Mouse (Mus musculus): ENCODE measurements around the gene Alpk3. TPM values are rescaled to one million over a fixed set of nuclear protein-coding genes. Genes with fewer than 3 reads are reported as not detected.

Alpk3 gene
- polyA plus RNA-seq, 1 experiment from 2014 or later, result 0.11 TPM

GRCm38 (mm10) chr7:81112686-81113360 lies 55.4 kb downstream of the Alpk3 start:
- H3K27ac ChIP-seq (ENCODE audit: low read depth, low read length), result no peak overlapping the region
- no peaks in the 10 kb centered on the region for H3K9me3 ChIP-seq (ENCODE audit: control insufficient read depth, low read length)
- DNase-seq (ENCODE audit: low spot score, missing footprints), result no peak
- 49% methylated on average over 6 of the region's 6 CpGs for WGBS
- H3K36me3 ChIP-seq (ENCODE audit: control insufficient read depth, insufficient read depth, low read length), result no peaks in the 10 kb centered on the region
- no peak for ATAC-seq (ENCODE audit: low FRiP score)
- H3K27me3 ChIP-seq (ENCODE audit: control insufficient read depth, insufficient read depth, low read length), result no peaks in the 10 kb centered on the region
- H3K4me2 ChIP-seq, result no peak overlapping the region
- no peak overlapping the region for H3K4me3 ChIP-seq (ENCODE audit: low read depth, low read length)
- H3K4me1 ChIP-seq (ENCODE audit: control insufficient read depth, insufficient read depth, low read length), result no peaks in the 10 kb centered on the region
- no peak overlapping the region for H3K9ac ChIP-seq (ENCODE audit: low read length)

- ATAC-seq (ENCODE audit: low FRiP score) (no peak), DNase-seq (ENCODE audit: low spot score, missing footprints) (no peak)
- Histone ChIP-seq H3K4me1 (ENCODE audit: control insufficient read depth, insufficient read depth, low read length) (no peaks in the 10 kb centered on the region), H3K4me3 (ENCODE audit: low read depth, low read length) (no peak within 1 kb of the TSS), H3K4me2 (no peak within 1 kb of the TSS), H3K27me3 (ENCODE audit: control insufficient read depth, insufficient read depth, low read length) (no peaks in the 10 kb centered on the region), H3K27ac (ENCODE audit: low read depth, low read length) (no peak within 1 kb of the TSS), H3K9ac (ENCODE audit: low read length) (no peak within 1 kb of the TSS), H3K36me3 (ENCODE audit: control insufficient read depth, insufficient read depth, low read length) (no peaks in the 10 kb centered on the region), H3K9me3 (ENCODE audit: control insufficient read depth, low read length) (no peaks in the 10 kb centered on the region)
- WGBS, result 87% methylated on average over 6 of the region's 6 CpGs
Measured at GRCm38 (mm10) chr7:81114555-81114954, 57.2 kb downstream of the Alpk3 start, which contains the start of gene Slc28a1. Slc28a1 (plus strand) TSS chr7:81114799.

DNA sequence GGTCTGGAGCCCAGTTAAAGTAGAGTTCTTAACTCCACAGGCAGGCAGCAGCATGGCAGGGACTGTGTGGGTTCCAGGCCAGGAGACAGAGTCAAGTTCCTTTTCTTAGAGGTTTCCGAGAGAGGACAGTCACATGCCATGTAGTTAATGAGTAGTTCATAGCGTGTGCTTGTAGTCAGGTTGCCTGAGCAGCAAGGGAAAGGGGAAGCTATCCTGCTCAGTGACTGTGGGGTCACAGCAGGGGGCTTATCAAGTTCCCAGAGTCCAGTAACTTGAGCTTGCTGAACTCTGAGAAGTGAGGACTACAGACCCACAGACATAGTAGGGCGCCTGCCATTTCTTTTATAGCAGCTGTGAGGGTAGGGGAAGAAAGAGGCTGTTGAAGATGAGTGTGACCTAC lies 63.7 kb downstream of the Alpk3 start:
- no peaks in the 10 kb centered on the region for H3K27me3 ChIP-seq (ENCODE audit: control insufficient read depth, insufficient read depth, low read length)

GRCm38 (mm10) chr7:81122808-81123207 lies 65.4 kb downstream of the Alpk3 start:
- H3K27ac ChIP-seq (ENCODE audit: low read depth, low read length), result no peak overlapping the region
- peaks cover 4% of the 10 kb centered on the region; the same call in 1 of the 2 replicates for H3K4me1 ChIP-seq (ENCODE audit: control insufficient read depth, insufficient read depth, low read length)
- no peaks in the 10 kb centered on the region for H3K36me3 ChIP-seq (ENCODE audit: control insufficient read depth, insufficient read depth, low read length)
- H3K4me3 ChIP-seq (ENCODE audit: low read depth, low read length), result no peak overlapping the region
- ATAC-seq (ENCODE audit: low FRiP score) (no peak), DNase-seq (ENCODE audit: low spot score, missing footprints) (no peak)
- WGBS, result 71% methylated on average over 2 of the region's 2 CpGs
- H3K9ac ChIP-seq (ENCODE audit: low read length), result no peak overlapping the region
- no peak overlapping the region for H3K4me2 ChIP-seq
- H3K27me3 ChIP-seq (ENCODE audit: control insufficient read depth, insufficient read depth, low read length), result no peaks in the 10 kb centered on the region
- no peaks in the 10 kb centered on the region for H3K9me3 ChIP-seq (ENCODE audit: control insufficient read depth, low read length)

More for the DNA sequence above, 63.7 kb downstream of the Alpk3 start:
- Histone ChIP-seq H3K9ac (ENCODE audit: low read length) (no peak overlapping the region), H3K4me1 (ENCODE audit: control insufficient read depth, insufficient read depth, low read length) (peaks cover 4% of the 10 kb centered on the region; the same call in 1 of the 2 replicates), H3K4me2 (no peak overlapping the region), H3K4me3 (ENCODE audit: low read depth, low read length) (no peak overlapping the region), H3K9me3 (ENCODE audit: control insufficient read depth, low read length) (no peaks in the 10 kb centered on the region), H3K36me3 (ENCODE audit: control insufficient read depth, insufficient read depth, low read length) (no peaks in the 10 kb centered on the region), H3K27ac (ENCODE audit: low read depth, low read length) (no peak overlapping the region)
- no peak for DNase-seq (ENCODE audit: low spot score, missing footprints)
- ATAC-seq (ENCODE audit: low FRiP score), result no peak
- 71% methylated on average over 3 of the region's 3 CpGs for WGBS

GRCm38 (mm10) chr7:81123553-81123952 lies 66.2 kb downstream of the Alpk3 start:
- ATAC-seq (ENCODE audit: low FRiP score), result no peak
- Histone ChIP-seq H3K4me3 (ENCODE audit: low read depth, low read length) (no peak overlapping the region), H3K9me3 (ENCODE audit: control insufficient read depth, low read length) (no peaks in the 10 kb centered on the region), H3K4me1 (ENCODE audit: control insufficient read depth, insufficient read depth, low read length) (peaks cover 4% of the 10 kb centered on the region; the same call in 1 of the 2 replicates), H3K27ac (ENCODE audit: low read depth, low read length) (no peak overlapping the region), H3K9ac (ENCODE audit: low read length) (no peak overlapping the region), H3K27me3 (ENCODE audit: control insufficient read depth, insufficient read depth, low read length) (no peaks in the 10 kb centered on the region), H3K36me3 (ENCODE audit: control insufficient read depth, insufficient read depth, low read length) (no peaks in the 10 kb centered on the region), H3K4me2 (no peak overlapping the region)
- DNase-seq (ENCODE audit: low spot score, missing footprints), result no peak
- WGBS, result 90% methylated on average over 5 of the region's 5 CpGs

- Histone ChIP-seq H3K9ac (ENCODE audit: low read length) (no peak overlapping the region), H3K27ac (ENCODE audit: low read depth, low read length) (no peak overlapping the region), H3K4me1 (ENCODE audit: control insufficient read depth, insufficient read depth, low read length) (peaks cover 4% of the 10 kb centered on the region; the same call in 1 of the 2 replicates), H3K9me3 (ENCODE audit: control insufficient read depth, low read length) (no peaks in the 10 kb centered on the region), H3K36me3 (ENCODE audit: control insufficient read depth, insufficient read depth, low read length) (no peaks in the 10 kb centered on the region), H3K4me3 (ENCODE audit: low read depth, low read length) (no peak overlapping the region), H3K4me2 (no peak overlapping the region), H3K27me3 (ENCODE audit: control insufficient read depth, insufficient read depth, low read length) (no peaks in the 10 kb centered on the region)
- DNase-seq (ENCODE audit: low spot score, missing footprints) (no peak), ATAC-seq (ENCODE audit: low FRiP score) (no peak)
- WGBS, result 74% methylated on average over 8 of the region's 8 CpGs
Measured at GRCm38 (mm10) chr7:81124773-81125172, 67.4 kb downstream of the Alpk3 start.

- Histone ChIP-seq H3K4me2 (no peak overlapping the region), H3K9ac (ENCODE audit: low read length) (no peak overlapping the region), H3K36me3 (ENCODE audit: control insufficient read depth, insufficient read depth, low read length) (no peaks in the 10 kb centered on the region), H3K4me1 (ENCODE audit: control insufficient read depth, insufficient read depth, low read length) (peaks cover 4% of the 10 kb centered on the region; the same call in 1 of the 2 replicates), H3K27me3 (ENCODE audit: control insufficient read depth, insufficient read depth, low read length) (no peaks in the 10 kb centered on the region), H3K9me3 (ENCODE audit: control insufficient read depth, low read length) (no peaks in the 10 kb centered on the region), H3K27ac (ENCODE audit: low read depth, low read length) (no peak overlapping the region), H3K4me3 (ENCODE audit: low read depth, low read length) (no peak overlapping the region)
- ATAC-seq (ENCODE audit: low FRiP score), result no peak
- DNase-seq (ENCODE audit: low spot score, missing footprints), result no peak
- 69% methylated on average over 10 of the region's 10 CpGs for WGBS
Measured at GRCm38 (mm10) chr7:81125215-81126175, 68.1 kb downstream of the Alpk3 start.

DNA sequence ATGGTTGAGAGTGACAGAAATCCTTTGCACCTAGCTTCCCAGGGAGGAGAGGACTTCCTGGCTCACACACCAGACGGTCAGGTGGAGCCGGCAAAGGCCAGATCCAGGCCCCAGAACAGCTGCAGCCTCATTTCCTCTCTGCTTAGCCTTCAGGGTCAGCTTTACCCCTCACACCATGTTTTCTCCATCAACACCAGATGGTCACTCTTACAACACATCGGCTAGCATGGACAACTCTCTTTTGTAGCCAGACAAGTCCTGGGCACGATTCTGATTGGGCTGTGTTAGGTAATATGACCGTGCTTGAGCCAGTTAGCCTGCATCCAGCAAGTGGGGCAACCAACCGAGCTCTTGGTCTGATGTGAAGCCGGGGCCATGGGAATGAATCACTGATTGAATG lies 74.5 kb downstream of the Alpk3 start:
- Histone ChIP-seq H3K27me3 (ENCODE audit: control insufficient read depth, insufficient read depth, low read length) (no peaks in the 10 kb centered on the region), H3K4me1 (ENCODE audit: control insufficient read depth, insufficient read depth, low read length) (peaks cover 4% of the 10 kb centered on the region), H3K27ac (ENCODE audit: low read depth, low read length) (no peak overlapping the region), H3K4me3 (ENCODE audit: low read depth, low read length) (no peak overlapping the region), H3K9ac (ENCODE audit: low read length) (no peak overlapping the region), H3K4me2 (no peak overlapping the region), H3K36me3 (ENCODE audit: control insufficient read depth, insufficient read depth, low read length) (no peaks in the 10 kb centered on the region), H3K9me3 (ENCODE audit: control insufficient read depth, low read length) (no peaks in the 10 kb centered on the region)
- DNase-seq (ENCODE audit: low spot score, missing footprints) (no peak), ATAC-seq (ENCODE audit: low FRiP score) (no peak)
- 83% methylated on average over 7 of the region's 7 CpGs for WGBS

GRCm38 (mm10) chr7:81132851-81133279 lies 75.5 kb downstream of the Alpk3 start:
- H3K4me1 ChIP-seq (ENCODE audit: control insufficient read depth, insufficient read depth, low read length), result peaks cover 4% of the 10 kb centered on the region
- no peaks in the 10 kb centered on the region for H3K9me3 ChIP-seq (ENCODE audit: control insufficient read depth, low read length)
- H3K27ac ChIP-seq (ENCODE audit: low read depth, low read length), result no peak overlapping the region
- no peak overlapping the region for H3K9ac ChIP-seq (ENCODE audit: low read length)
- DNase-seq (ENCODE audit: low spot score, missing footprints), result no peak
- H3K4me2 ChIP-seq, result no peak overlapping the region
- H3K4me3 ChIP-seq (ENCODE audit: low read depth, low read length), result no peak overlapping the region
- no peaks in the 10 kb centered on the region for H3K27me3 ChIP-seq (ENCODE audit: control insufficient read depth, insufficient read depth, low read length)
- no peak for ATAC-seq (ENCODE audit: low FRiP score)
- WGBS, result 7% methylated on average over 2 of the region's 2 CpGs
- no peaks in the 10 kb centered on the region for H3K36me3 ChIP-seq (ENCODE audit: control insufficient read depth, insufficient read depth, low read length)
